Mouse (Mus musculus) heart, postnatal 0 days (tissue): Measurements from ENCODE around the gene Dus2. TPM values are rescaled to one million over a fixed set of nuclear protein-coding genes. Genes with fewer than 3 reads are reported as not detected.

Source experiments
- ATAC-seq: fragments of 200-750 bp; cut with Nextera tagmentation; 2 replicates; pipeline ENCODE4 v1.8.0; 2017; ENCODE audit warnings: low read depth, moderate number of reproducible peaks, moderate library complexity; ENCODE audit not compliant: insufficient read depth
- DNase-seq: peaks from one replicate; pipeline ENCODE4 v3.0.0-alpha.2; 2016; ENCODE audit warnings: low spot score
- H3K27ac ChIP-seq: fragments of 300-500 bp; sonication (generic); 2 replicates; pipeline ENCODE4 v1.5.1; 2014; ENCODE audit warnings: low read depth, mild to moderate bottlenecking
- H3K27me3 ChIP-seq: fragments of 300-500 bp; sonication (generic); 2 replicates; pipeline ENCODE4 v1.6.1; 2014; ENCODE audit warnings: low read length, mixed read lengths; ENCODE audit not compliant: control insufficient read depth, insufficient read depth
- H3K36me3 ChIP-seq: fragments of 300-500 bp; sonication (generic); replicated peaks from 2 replicates; pipeline ENCODE4 v1.6.1; 2014; ENCODE audit warnings: low read length, mixed read lengths; ENCODE audit not compliant: control insufficient read depth, insufficient read depth
- H3K4me1 ChIP-seq: fragments of 300-500 bp; sonication (generic); 2 replicates; pipeline ENCODE4 v1.6.1; 2014; ENCODE audit warnings: antibody characterized with exemption; ENCODE audit not compliant: control insufficient read depth, insufficient read depth
- H3K4me2 ChIP-seq: fragments of 300-500 bp; sonication (generic); 2 replicates; pipeline ENCODE4 v1.6.1; 2014; ENCODE audit warnings: low read depth, mild to moderate bottlenecking, low read length, moderate library complexity
- H3K4me3 ChIP-seq: fragments of 300-500 bp; sonication (generic); 2 replicates; pipeline ENCODE4 v1.5.1; 2014; ENCODE audit warnings: low read depth, low read length
- H3K9ac ChIP-seq: fragments of 300-500 bp; sonication (generic); replicated peaks from 2 replicates; pipeline ENCODE4 v1.6.1; 2014; ENCODE audit warnings: low read depth, low read length, mixed read lengths
- H3K9me3 ChIP-seq: fragments of 300-500 bp; sonication (generic); replicated peaks from 2 replicates; pipeline ENCODE4 v1.6.1; 2016; ENCODE audit warnings: low read length; ENCODE audit not compliant: control insufficient read depth
- CTCF ChIP-seq: IDR thresholded peaks from 2 replicates; pipeline ENCODE4 v1.5.1; 2016; ENCODE audit warnings: antibody characterized with exemption, control low read depth, low read depth
- EP300 ChIP-seq: IDR thresholded peaks from 2 replicates; pipeline ENCODE4 v1.6.1; 2016; ENCODE audit warnings: antibody characterized with exemption, low read depth
- WGBS: fragments of 180-500 bp; shearing (Covaris S2); extraction: QIAGEN DNeasy Blood & Tissue Kit; methylation state at CpG from one replicate; pipeline ENCODE4 v1.1.7; 2014; 5-methylcytosine and 5-hydroxymethylcytosine counted together
- polyA plus RNA-seq: library from polyadenylated mRNA; unstranded; fragments of >200 nt; fragmentation: Nextera tagmentation; extraction: Ambion mirVana; gene quantifications from 2 replicates; pipeline ENCODE4 v1.2.1, GENCODE M21; 2015
- total RNA-seq: library from RNA; depleted of rRNA; stranded (reverse); fragments of >200 nt; gene quantifications from 2 replicates; pipeline ENCODE4 v1.2.3, GENCODE M21; 2014; ENCODE audit warnings: low replicate concordance

The Dus2 gene
- total and polyA plus RNA-seq, 2 experiments from 2014 or later: 8.5 to 8.6 TPM

DNA sequence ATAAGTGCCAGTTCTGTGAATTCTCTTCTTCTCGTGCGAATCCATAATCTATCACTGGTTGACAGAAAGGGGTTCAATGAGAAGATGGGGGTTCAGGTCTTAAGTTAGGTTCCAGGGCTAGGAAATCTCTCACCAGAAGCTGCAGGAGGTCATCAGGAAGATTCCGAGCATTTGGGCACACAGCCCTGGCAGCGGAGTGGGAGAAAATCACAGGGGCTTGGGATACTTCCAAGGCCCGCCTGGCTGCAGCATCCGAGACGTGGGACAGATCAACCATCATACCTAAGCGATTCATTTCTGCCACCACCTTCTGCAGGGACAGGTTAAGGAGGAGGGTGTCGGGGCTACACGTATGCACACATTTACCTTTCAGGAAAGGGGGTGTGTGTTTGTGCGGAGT is 2.6 kb upstream of the Dus2 start:
- H3K9ac ChIP-seq: no peak overlapping the region
- no peak for TF ChIP-seq EP300
- no peaks in the 10 kb centered on the region for H3K36me3 ChIP-seq
- H3K27me3 ChIP-seq: no peaks in the 10 kb centered on the region
- no peak overlapping the region for H3K4me2 ChIP-seq
- DNase-seq: no peak
- no peaks in the 10 kb centered on the region for H3K9me3 ChIP-seq
- no peak overlapping the region for H3K4me3 ChIP-seq
- H3K27ac ChIP-seq: no peak overlapping the region
- ATAC-seq: no peak
- peaks cover 5% of the 10 kb centered on the region; the same call in 1 of the 2 replicates for H3K4me1 ChIP-seq
- WGBS: 77% methylated on average over 11 of the region's 11 CpGs

DNA sequence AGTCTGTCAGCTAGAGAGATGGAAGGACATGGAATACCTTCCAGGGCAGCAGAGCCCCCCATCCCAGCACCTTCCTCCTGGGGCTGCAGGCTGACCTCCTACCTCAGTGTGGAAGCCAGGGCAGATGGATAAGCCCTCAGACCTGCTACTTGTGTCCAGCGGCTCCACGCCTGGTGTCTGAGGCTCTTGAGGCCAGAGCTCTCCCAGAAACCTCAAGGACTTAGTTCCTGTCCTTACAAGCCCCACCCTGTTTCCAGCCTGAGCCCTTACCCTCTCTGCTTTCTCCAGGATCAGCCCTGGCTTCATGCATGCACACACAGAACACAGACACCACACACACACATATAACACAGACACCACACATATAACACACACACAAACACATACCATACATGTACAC is 409 bp downstream of the Dus2 start:
- H3K27me3 ChIP-seq: no peaks in the 10 kb centered on the region
- H3K4me2 ChIP-seq: no peak overlapping the region
- no peaks in the 10 kb centered on the region for H3K9me3 ChIP-seq
- TF ChIP-seq CTCF (no peak), EP300 (no peak)
- no peak for DNase-seq
- WGBS: 23% methylated on average over 2 of the region's 2 CpGs
- H3K9ac ChIP-seq: no peak overlapping the region
- peaks cover 5% of the 10 kb centered on the region; the same call in 1 of the 2 replicates for H3K4me1 ChIP-seq
- no peaks in the 10 kb centered on the region for H3K36me3 ChIP-seq
- H3K4me3 ChIP-seq: no peak overlapping the region
- H3K27ac ChIP-seq: no peak overlapping the region
- ATAC-seq: no peak

DNA sequence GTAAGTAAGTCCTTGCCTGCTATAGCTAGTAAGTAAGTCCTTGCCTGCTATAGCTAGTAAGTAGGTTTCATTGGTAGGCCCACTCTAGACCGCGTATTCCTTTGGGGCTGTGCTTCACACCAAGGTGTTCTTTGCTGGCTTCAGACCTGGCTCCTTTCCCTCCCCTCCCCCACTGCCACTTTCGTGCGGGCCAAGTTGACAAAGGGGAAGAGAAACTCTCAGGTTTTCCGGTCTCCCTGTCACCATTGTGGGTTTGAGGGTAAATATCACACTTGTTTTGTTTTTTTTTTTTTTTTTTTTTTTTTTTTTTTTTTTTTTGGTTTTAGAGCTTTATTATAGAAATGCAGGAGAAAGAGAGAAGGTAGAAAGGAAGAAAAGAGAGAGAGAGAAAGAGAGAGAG is 1.4 kb downstream of the Dus2 start:
- WGBS: 53% methylated on average over 5 of the region's 5 CpGs
- no peak for DNase-seq

DNA sequence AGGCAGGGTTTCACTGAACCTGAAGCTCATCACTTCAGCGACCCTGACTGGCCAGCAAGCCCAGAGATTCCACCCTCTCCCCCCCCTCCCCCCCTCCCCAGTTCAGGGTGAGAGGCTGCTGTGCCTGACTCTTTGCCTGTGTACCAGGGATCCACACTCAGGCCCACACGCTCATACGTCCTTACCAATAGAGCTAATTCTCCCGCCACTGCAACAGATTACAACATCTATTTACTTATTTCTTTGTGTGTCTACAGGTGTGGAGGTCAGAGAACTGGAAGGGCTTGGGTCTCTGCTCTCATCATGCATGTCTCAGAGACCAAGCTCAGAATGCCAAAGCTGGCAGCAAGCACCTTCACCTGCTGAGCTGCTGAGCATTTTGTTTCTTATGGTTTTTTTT is 2.1 kb downstream of the Dus2 start:
- 66% methylated on average over 4 of the region's 4 CpGs for WGBS
- no peak for ATAC-seq

More for the DNA sequence above, 1.4 kb downstream of the Dus2 start:
- Histone ChIP-seq H3K27ac (no peak overlapping the region), H3K4me3 (no peak overlapping the region), H3K27me3 (no peaks in the 10 kb centered on the region), H3K9ac (no peak overlapping the region), H3K9me3 (no peaks in the 10 kb centered on the region), H3K36me3 (no peaks in the 10 kb centered on the region), H3K4me1 (peaks cover 5% of the 10 kb centered on the region; the same call in 1 of the 2 replicates), H3K4me2 (no peak overlapping the region)
- TF ChIP-seq EP300 (no peak), CTCF (no peak)
- no peak for ATAC-seq

DNA sequence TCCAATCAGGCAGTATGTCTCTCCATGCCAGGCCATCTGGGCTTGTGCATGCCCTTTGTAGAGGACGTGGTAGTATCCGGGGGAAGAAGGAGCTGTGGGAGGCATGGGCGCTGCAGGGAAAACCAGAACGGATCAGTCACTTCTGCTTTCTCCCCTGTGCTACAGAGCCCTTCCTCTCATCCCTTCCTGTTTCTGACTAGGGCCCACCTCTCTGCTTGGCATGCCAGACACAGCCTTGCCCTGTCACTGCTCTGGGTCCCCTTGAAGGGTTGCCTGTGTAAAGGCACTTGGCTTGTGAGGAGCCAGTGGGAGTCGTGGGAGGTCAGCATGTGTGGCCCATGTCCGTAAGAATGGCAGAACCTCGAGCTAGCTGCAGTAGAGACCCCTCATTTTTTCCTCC is 5.2 kb downstream of the Dus2 start:
- 58% methylated on average over 6 of the region's 7 CpGs for WGBS
- DNase-seq: no peak

More for the DNA sequence above, 2.1 kb downstream of the Dus2 start:
- no peak for DNase-seq
- Histone ChIP-seq H3K9me3 (no peaks in the 10 kb centered on the region), H3K9ac (no peak overlapping the region), H3K4me3 (no peak overlapping the region), H3K27ac (no peak overlapping the region), H3K4me2 (no peak overlapping the region), H3K4me1 (peaks cover 5% of the 10 kb centered on the region; the same call in 1 of the 2 replicates), H3K27me3 (no peaks in the 10 kb centered on the region), H3K36me3 (no peaks in the 10 kb centered on the region)
- TF ChIP-seq EP300: no peak
- no peak for TF ChIP-seq CTCF

DNA sequence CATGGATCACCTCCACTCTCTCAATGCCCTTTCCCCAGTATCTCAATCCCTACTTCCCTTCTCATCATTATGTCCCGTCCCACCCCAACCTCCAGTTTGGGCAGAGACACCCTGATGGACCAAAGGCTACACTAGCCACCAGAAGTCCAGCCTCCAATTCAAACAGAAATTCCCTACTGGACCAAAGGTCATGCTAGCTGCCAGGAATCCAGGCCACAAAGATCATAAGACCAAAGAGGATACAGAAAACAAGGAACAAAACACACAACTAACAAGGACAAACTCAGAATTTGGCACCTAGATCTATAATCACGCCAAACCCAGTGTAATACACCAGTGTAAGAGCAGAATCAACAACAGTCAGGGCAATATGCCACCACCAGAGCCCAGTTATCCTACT is 7.8 kb downstream of the Dus2 start:
- Histone ChIP-seq H3K36me3 (no peaks in the 10 kb centered on the region), H3K4me2 (no peak overlapping the region), H3K9ac (no peak overlapping the region), H3K4me1 (no peaks in the 10 kb centered on the region), H3K27me3 (no peaks in the 10 kb centered on the region), H3K4me3 (no peak overlapping the region), H3K27ac (no peak overlapping the region), H3K9me3 (no peaks in the 10 kb centered on the region)
- no peak for DNase-seq
- no peak for ATAC-seq
- 76% methylated on average over 2 of the region's 2 CpGs for WGBS
- TF ChIP-seq CTCF: no peak
- no peak for TF ChIP-seq EP300

More for the DNA sequence above, 5.2 kb downstream of the Dus2 start:
- H3K36me3 ChIP-seq: no peaks in the 10 kb centered on the region
- no peak overlapping the region for H3K4me2 ChIP-seq
- H3K27me3 ChIP-seq: no peaks in the 10 kb centered on the region
- H3K9me3 ChIP-seq: no peaks in the 10 kb centered on the region
- no peak overlapping the region for H3K4me3 ChIP-seq
- TF ChIP-seq EP300: no peak
- H3K4me1 ChIP-seq: 0 out of 2 replicates have a peak, but pooled peaks cover under 1% of the 10 kb centered on the region
- H3K27ac ChIP-seq: no peak overlapping the region
- no peak overlapping the region for H3K9ac ChIP-seq
- no peak for ATAC-seq
